Mouse (Mus musculus): Measurements from ENCODE around the gene Crhr1. TPM values are rescaled to one million over a fixed set of nuclear protein-coding genes. Genes with fewer than 3 reads are reported as not detected.
"Not testable (repeated sequence)": the region's sequence is repeated elsewhere in the genome, so short reads cannot be mapped to it uniquely, and the experiment has no call there.

Crhr1 gene
- polyA plus RNA-seq, 1 experiment from 2014 or later = not detected

DNA sequence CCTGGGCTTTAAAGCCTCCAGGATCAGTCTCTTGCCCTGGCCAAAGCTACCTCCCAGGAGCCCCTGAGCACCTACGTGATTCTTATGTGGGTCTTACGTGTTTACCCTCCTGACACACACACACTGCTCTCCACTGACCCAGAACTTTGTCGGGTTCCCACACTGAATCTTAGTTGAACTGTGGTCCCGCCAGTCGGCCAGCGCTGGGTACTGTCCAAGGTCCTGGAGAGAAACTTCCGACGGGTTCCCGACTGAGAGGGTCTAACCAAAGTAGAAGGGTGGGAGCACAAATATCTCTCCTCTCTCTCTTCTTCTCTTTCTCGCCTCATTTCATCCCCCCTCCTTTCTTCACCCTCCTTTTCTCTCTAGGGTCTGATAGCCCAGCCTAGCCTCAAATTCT, 65.2 kb downstream of the Crhr1 start:
- H3K4me1 ChIP-seq = no peaks in the 10 kb centered on the region
- ATAC-seq (ENCODE audit: extremely low read depth, insufficient number of reproducible peaks, low FRiP score, low TSS enrichment) = no peak
- H3K27ac ChIP-seq (replicated peaks) = no peak overlapping the region
- H3K4me3 ChIP-seq = no peak overlapping the region
- H3K36me3 ChIP-seq = no peaks in the 10 kb centered on the region
- no peak overlapping the region for H3K9ac ChIP-seq
- WGBS = 3% methylated on average over 10 of the region's 10 CpGs
- no peak overlapping the region for H3K4me2 ChIP-seq
- H3K27me3 ChIP-seq (replicated peaks) = peaks cover 44% of the 10 kb centered on the region
- H3K9me3 ChIP-seq = peaks cover 13% of the 10 kb centered on the region; the same call in 1 of the 2 replicates

DNA sequence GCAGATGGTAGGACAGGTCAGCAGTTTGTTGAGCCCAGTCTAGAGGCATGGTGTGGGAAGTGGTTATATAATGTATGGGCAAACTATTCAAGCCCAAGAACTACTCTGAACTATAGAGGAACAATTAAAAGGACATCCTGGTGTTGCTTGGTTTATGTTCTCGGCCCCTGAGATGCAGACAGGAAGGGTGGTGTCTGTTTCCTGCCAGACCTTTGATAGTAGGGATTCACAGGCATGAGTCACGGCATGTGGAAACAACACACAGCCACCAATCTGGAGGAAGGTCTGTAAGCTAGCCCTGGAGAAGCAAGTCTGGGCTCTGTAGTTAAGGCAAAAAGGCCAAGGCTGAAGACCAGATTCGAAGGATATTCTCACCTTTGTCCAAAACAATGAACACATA, 70.6 kb downstream of the Crhr1 start:
- 50% methylated on average over 3 of the region's 3 CpGs for WGBS
- Histone ChIP-seq H3K36me3 (no peaks in the 10 kb centered on the region), H3K4me3 (no peak overlapping the region), H3K9me3 (peaks cover 13% of the 10 kb centered on the region; the same call in 1 of the 2 replicates), H3K4me2 (no peak overlapping the region), H3K9ac (no peak overlapping the region), H3K4me1 (no peaks in the 10 kb centered on the region), H3K27ac (replicated peaks) (no peak overlapping the region), H3K27me3 (replicated peaks) (peaks cover 12% of the 10 kb centered on the region)
- ATAC-seq (ENCODE audit: extremely low read depth, insufficient number of reproducible peaks, low FRiP score, low TSS enrichment) = no peak

DNA sequence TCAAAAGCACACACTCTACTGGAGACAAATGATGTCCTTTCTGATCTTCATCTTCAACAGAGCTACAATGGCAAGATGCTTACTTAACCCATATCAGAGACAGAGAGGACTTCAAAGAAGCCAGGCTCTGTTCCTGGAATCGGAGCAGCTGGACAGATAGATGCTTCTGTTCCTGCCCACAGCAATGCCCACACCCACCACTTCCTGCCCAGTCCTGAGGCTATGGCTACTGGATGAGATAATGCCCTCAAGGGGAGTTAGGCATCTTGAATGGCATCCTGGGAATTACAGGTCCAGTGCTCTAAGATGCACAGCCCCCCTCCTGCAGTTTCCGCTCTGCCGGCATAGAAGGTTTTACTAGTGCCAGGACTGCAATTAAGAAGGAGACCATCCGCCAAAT, 73.9 kb downstream of the Crhr1 start:
- no peak for ATAC-seq (ENCODE audit: extremely low read depth, insufficient number of reproducible peaks, low FRiP score, low TSS enrichment)
- 63% methylated on average over 4 of the region's 4 CpGs for WGBS

DNA sequence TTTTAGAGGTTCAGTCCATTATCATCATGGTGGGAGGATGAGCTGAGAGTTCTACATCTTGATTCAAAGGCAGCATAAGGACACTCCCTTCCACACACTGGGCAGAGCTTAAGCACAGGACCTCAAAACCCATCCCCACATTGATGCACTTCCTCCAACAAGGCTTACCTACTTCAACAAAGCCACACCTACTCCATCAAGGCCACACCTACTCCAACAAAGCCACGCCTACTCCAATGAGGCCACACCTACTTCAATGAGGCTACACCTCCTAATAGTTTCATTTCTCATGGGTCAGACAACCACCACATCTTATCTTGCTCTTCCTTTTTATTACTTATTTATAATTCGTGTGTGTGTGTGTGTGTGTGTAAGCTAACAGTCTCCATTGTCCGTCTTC, 76.4 kb downstream of the Crhr1 start:
- Histone ChIP-seq H3K36me3 (no peaks in the 10 kb centered on the region), H3K9me3 (no peaks in the 10 kb centered on the region), H3K9ac (no peak overlapping the region), H3K27me3 (replicated peaks) (0 out of 2 replicates have a peak, but pooled peaks cover 5% of the 10 kb centered on the region), H3K4me1 (no peaks in the 10 kb centered on the region), H3K4me3 (no peak overlapping the region), H3K27ac (replicated peaks) (no peak overlapping the region), H3K4me2 (no peak overlapping the region)
- no peak for ATAC-seq (ENCODE audit: extremely low read depth, insufficient number of reproducible peaks, low FRiP score, low TSS enrichment)
- 61% methylated on average over 3 of the region's 3 CpGs for WGBS

More for the DNA sequence above, 73.9 kb downstream of the Crhr1 start:
- no peak overlapping the region for H3K27ac ChIP-seq (replicated peaks)
- no peaks in the 10 kb centered on the region for H3K36me3 ChIP-seq
- 0 out of 2 replicates have a peak, but pooled peaks cover 5% of the 10 kb centered on the region for H3K27me3 ChIP-seq (replicated peaks)
- H3K4me2 ChIP-seq = no peak overlapping the region
- H3K4me3 ChIP-seq = no peak overlapping the region
- no peaks in the 10 kb centered on the region for H3K4me1 ChIP-seq
- no peak overlapping the region for H3K9ac ChIP-seq
- H3K9me3 ChIP-seq = peaks cover 10% of the 10 kb centered on the region; the same call in 1 of the 2 replicates

DNA sequence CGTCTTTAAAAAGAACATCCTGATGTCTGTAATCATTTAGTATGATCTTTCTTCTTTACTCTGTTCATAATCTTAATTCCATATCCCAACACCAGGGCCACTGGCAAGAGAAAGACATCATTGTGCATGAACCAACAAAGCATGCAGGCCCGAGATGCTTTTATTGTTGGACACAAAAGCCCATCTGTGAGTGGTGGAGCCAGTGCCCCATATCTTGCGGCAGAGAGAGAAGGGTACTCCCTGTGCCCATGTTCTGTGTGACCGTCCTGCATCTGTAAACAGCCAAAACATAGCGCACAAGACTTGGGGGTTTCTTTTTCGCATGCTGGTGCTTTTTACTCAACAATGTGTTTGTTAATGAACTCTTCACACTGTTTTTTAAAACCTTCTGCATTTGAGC, 78.6 kb downstream of the Crhr1 start:
- Histone ChIP-seq H3K9me3 (no peaks in the 10 kb centered on the region), H3K27ac (replicated peaks) (no peak overlapping the region), H3K4me2 (no peak overlapping the region), H3K9ac (no peak overlapping the region), H3K27me3 (replicated peaks) (0 out of 2 replicates have a peak, but pooled peaks cover 5% of the 10 kb centered on the region), H3K4me3 (no peak overlapping the region), H3K36me3 (no peaks in the 10 kb centered on the region), H3K4me1 (no peaks in the 10 kb centered on the region)
- no peak for ATAC-seq (ENCODE audit: extremely low read depth, insufficient number of reproducible peaks, low FRiP score, low TSS enrichment)
- WGBS = 79% methylated on average over 6 of the region's 6 CpGs

DNA sequence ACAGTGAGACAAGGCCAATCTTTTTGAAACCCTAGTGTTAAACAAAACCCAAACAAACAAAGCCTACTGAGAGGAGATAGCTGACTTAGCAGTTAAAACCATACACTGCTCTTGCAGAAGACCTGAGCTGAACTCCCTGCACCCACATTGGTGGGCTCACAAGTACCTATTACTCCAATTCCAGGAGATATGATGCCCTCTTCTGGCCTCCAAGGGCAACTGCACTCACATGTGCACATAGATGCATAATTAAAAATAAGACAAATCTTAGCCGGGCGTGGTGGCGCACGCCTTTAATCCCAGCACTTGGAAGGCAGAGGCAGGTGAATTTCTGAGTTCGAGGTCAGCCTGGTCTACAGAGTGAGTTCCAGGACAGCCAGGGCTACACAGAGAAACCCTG, 81.5 kb downstream of the Crhr1 start:
- ATAC-seq (ENCODE audit: extremely low read depth, insufficient number of reproducible peaks, low FRiP score, low TSS enrichment); H3K4me1 ChIP-seq; H3K36me3 ChIP-seq; H3K4me3 ChIP-seq; H3K27ac ChIP-seq (replicated peaks); H3K4me2 ChIP-seq; H3K27me3 ChIP-seq (replicated peaks); H3K9ac ChIP-seq; H3K9me3 ChIP-seq: not testable (repeated sequence)
- 91% methylated on average over 5 of the region's 5 CpGs for WGBS

DNA sequence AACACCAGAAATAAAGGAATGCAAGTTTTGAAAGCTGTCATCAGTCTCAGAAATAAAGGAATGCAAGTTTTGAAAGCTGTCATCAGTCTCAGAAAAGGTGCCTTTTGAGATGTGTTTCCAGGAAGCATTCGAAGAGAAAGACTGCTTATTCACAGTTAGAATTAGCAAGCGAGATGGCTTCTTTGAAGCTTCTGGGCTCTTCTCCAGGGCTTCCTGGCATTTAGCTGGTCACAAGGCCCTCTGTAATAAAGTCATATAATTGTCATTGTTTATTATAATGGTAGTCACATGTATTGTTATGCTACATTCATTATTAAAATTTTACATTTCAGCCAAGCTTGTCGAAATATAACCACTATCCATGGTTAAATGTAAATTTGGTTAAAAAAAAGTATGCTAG, 85.4 kb downstream of the Crhr1 start:
- Histone ChIP-seq H3K27me3 (replicated peaks) (0 out of 2 replicates have a peak, but pooled peaks cover 10% of the 10 kb centered on the region), H3K4me2 (no peak overlapping the region), H3K9ac (no peak overlapping the region), H3K4me3 (no peak overlapping the region), H3K36me3 (no peaks in the 10 kb centered on the region), H3K27ac (replicated peaks) (no peak overlapping the region), H3K9me3 (no peaks in the 10 kb centered on the region), H3K4me1 (no peaks in the 10 kb centered on the region)
- WGBS = 78% methylated on average over 3 of the region's 3 CpGs
- ATAC-seq (ENCODE audit: extremely low read depth, insufficient number of reproducible peaks, low FRiP score, low TSS enrichment) = no peak

DNA sequence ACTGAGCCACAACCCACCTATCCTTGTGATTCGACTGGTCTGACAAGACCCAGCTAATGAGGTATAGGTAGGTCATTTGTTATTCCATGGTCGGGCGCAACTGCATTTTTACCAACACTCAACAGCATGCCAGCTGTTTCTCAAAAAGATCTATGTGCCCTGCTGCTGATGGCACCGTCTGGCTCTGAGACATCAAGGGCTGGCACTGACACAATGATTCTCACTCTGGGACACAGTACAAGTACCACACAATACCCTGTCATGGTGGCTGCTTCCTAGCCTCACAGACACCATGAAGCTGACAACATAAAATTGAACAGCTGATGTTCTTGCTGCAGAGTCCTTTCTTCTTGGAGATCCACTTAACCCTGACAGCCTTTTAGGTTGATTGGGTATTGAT, 87.6 kb downstream of the Crhr1 start:
- no peaks in the 10 kb centered on the region for H3K36me3 ChIP-seq
- H3K4me1 ChIP-seq = no peaks in the 10 kb centered on the region
- no peak overlapping the region for H3K27ac ChIP-seq (replicated peaks)
- 78% methylated on average over 4 of the region's 4 CpGs for WGBS
- no peak overlapping the region for H3K9ac ChIP-seq
- no peak for ATAC-seq (ENCODE audit: extremely low read depth, insufficient number of reproducible peaks, low FRiP score, low TSS enrichment)
- H3K4me3 ChIP-seq = no peak overlapping the region
- no peaks in the 10 kb centered on the region for H3K9me3 ChIP-seq
- H3K27me3 ChIP-seq (replicated peaks) = 0 out of 2 replicates have a peak, but pooled peaks cover 10% of the 10 kb centered on the region
- H3K4me2 ChIP-seq = no peak overlapping the region

DNA sequence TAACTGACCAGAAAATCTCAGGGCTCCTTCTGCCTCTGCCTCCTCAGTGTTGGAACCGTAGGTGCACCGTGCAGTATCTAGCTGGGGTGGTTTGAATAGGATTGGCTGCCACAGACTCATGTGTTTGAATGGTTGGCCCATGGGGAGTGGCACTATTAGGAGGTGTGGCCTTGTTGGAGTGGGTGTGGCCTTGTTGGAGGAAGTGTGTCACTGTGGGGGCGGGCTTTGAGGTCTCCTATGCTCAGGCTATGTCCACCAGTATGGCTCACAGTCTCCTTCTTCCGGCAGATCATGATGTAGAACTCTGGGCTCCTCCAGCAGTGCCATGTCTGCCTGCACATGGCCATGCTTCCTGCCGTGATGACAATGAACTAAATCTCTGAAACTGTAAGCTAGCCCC, 89.1 kb downstream of the Crhr1 start:
- Histone ChIP-seq H3K9ac (no peak overlapping the region), H3K27me3 (replicated peaks) (0 out of 2 replicates have a peak, but pooled peaks cover 10% of the 10 kb centered on the region), H3K36me3 (no peaks in the 10 kb centered on the region), H3K9me3 (no peaks in the 10 kb centered on the region), H3K27ac (replicated peaks) (no peak overlapping the region), H3K4me1 (no peaks in the 10 kb centered on the region), H3K4me3 (no peak overlapping the region), H3K4me2 (no peak overlapping the region)
- 71% methylated on average over 5 of the region's 5 CpGs for WGBS
- ATAC-seq (ENCODE audit: extremely low read depth, insufficient number of reproducible peaks, low FRiP score, low TSS enrichment) = no peak

DNA sequence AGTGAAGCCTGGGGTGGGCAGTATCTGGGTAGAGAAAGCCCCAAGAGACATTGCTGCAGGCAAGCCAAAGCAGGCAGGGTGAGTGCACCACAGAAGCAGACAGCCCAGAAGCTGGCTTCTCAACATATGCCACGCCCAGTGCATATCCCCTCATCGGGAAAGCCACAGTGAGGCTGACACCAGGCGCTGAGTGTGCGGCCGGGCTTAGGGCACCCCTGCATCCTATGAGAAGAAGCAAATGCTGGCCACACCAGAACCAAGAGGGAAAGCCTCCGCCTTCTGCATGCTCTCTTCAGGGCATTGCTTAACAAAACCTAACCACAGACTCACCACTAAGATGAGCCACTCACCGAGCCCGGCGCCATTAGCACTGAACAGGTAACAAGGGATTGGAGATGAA, 90.6 kb downstream of the Crhr1 start:
- Histone ChIP-seq H3K9ac (no peak overlapping the region), H3K4me1 (no peaks in the 10 kb centered on the region), H3K27ac (replicated peaks) (no peak overlapping the region), H3K27me3 (replicated peaks) (peaks cover 18% of the 10 kb centered on the region), H3K36me3 (no peaks in the 10 kb centered on the region), H3K9me3 (no peaks in the 10 kb centered on the region), H3K4me3 (no peak overlapping the region), H3K4me2 (no peak overlapping the region)
- ATAC-seq (ENCODE audit: extremely low read depth, insufficient number of reproducible peaks, low FRiP score, low TSS enrichment) = no peak
- 72% methylated on average over 9 of the region's 9 CpGs for WGBS

Measured in heart, embryonic 13.5 days (tissue).